Mouse (Mus musculus) embryonic facial prominence, embryonic 10.5 days (tissue): ENCODE measurements around the gene Ndufb10. TPM values are rescaled to one million over a fixed set of nuclear protein-coding genes. Genes with fewer than 3 reads are reported as not detected.

Source experiments
- DNase-seq: peaks from one replicate; pipeline ENCODE4 v3.0.0-alpha.2; 2017; ENCODE audit warnings: low spot score
- H3K27ac ChIP-seq: fragments of 300-500 bp; sonication (generic); replicated peaks from 2 replicates; pipeline ENCODE4 v1.5.1; 2016; ENCODE audit warnings: mild to moderate bottlenecking
- H3K27me3 ChIP-seq: fragments of 300-500 bp; sonication (generic); replicated peaks from 2 replicates; pipeline ENCODE4 v1.6.1; 2016; ENCODE audit warnings: low read depth, mild to moderate bottlenecking; ENCODE audit not compliant: poor library complexity, severe bottlenecking
- H3K36me3 ChIP-seq: fragments of 300-500 bp; sonication (generic); replicated peaks from 2 replicates; pipeline ENCODE4 v1.6.1; 2016; ENCODE audit warnings: mild to moderate bottlenecking, moderate library complexity
- H3K4me1 ChIP-seq: fragments of 300-500 bp; sonication (generic); 2 replicates; pipeline ENCODE4 v1.6.1; 2016
- H3K4me3 ChIP-seq: fragments of 300-500 bp; sonication (generic); 2 replicates; pipeline ENCODE4 v1.5.1; 2016; ENCODE audit warnings: mild to moderate bottlenecking, moderate library complexity
- H3K9me3 ChIP-seq: fragments of 300-500 bp; sonication (generic); 2 replicates; pipeline ENCODE4 v1.6.1; 2016; ENCODE audit warnings: mild to moderate bottlenecking
- WGBS: fragments of 180-500 bp; shearing (Covaris S2); methylation state at CpG from one replicate; pipeline ENCODE4 v1.1.7; 2016; 5-methylcytosine and 5-hydroxymethylcytosine counted together
- polyA plus RNA-seq: library from polyadenylated mRNA; unstranded; fragments of >200 nt; fragmentation: Nextera tagmentation; extraction: Ambion mirVana; gene quantifications from 2 replicates; pipeline ENCODE4 v1.2.1, GENCODE M21; 2016

Ndufb10 gene
- 193 and 199 TPM in 2 replicates for polyA plus RNA-seq

DNA sequence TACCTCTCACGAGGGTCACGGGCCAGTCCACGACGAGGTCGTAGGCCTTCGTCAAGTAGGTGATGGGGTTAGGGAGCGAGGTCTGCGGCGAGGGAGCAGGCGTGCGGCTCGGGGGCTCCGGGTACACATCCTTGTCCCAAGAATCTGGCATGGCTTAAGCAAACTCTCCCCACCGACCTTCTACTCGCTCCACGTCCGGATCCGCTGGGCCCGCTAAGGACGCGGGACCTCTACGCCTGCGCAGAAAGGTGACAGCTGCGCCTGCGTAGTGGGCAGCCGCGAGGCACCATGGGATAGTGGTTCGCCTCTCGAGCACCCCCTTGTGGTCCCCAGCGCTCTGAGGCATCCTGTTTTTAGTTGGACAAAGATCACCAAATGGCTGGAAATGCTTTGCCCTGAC, at the start of gene Ndufb10:
Gene Ndufb10 (minus strand): TSS at position 295 of the 400 bp plus-strand sequence.
- peak; percentile 97 for DNase-seq
- peak within 1 kb of the TSS; percentile 86 for H3K27ac ChIP-seq
- H3K9me3 ChIP-seq: no peaks in the 10 kb centered on the region
- peaks cover 32% of the 10 kb centered on the region for H3K4me1 ChIP-seq
- peak within 1 kb of the TSS; percentile 90 for H3K4me3 ChIP-seq
- peaks cover 22% of the 10 kb centered on the region for H3K36me3 ChIP-seq
- no peaks in the 10 kb centered on the region for H3K27me3 ChIP-seq
- WGBS: under 1% methylated on average over 30 of the region's 30 CpGs

GRCm38 (mm10) chr17:24773241-24773640, 49.0 kb upstream of the Ndufb10 start:
- no peak overlapping the region for H3K4me3 ChIP-seq
- no peaks in the 10 kb centered on the region for H3K36me3 ChIP-seq
- DNase-seq: no peak
- peaks cover 5% of the 10 kb centered on the region; the same call in 1 of the 2 replicates for H3K27me3 ChIP-seq
- no peaks in the 10 kb centered on the region for H3K9me3 ChIP-seq
- peaks cover 20% of the 10 kb centered on the region for H3K4me1 ChIP-seq
- no peak overlapping the region for H3K27ac ChIP-seq
- WGBS: 81% methylated on average over 5 of the region's 5 CpGs

DNA sequence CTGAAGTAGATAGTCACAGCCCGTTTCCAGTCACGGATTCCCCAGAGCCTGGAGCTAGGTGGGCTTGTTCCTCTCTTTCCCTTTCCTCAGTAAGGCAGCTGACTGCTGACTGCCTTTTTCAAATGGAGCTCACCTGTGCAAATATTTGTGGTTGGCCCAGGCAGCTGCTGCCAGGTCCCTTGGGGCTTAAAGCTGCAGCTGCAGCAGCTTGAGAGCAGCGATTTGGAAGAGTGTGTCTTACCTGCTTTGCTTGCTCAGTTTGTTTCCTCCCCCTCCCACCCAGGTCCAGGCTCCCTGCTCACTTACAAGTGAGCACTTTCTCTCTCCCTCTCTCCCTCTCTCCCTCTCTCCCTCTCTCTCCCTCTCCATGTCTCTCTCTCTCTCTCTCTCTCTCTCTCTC, 44.9 kb upstream of the Ndufb10 start:
- DNase-seq: no peak
- Histone ChIP-seq H3K4me3 (no peak overlapping the region), H3K36me3 (no peaks in the 10 kb centered on the region), H3K27me3 (peaks cover 5% of the 10 kb centered on the region; the same call in 1 of the 2 replicates), H3K27ac (no peak overlapping the region), H3K4me1 (peaks cover 54% of the 10 kb centered on the region), H3K9me3 (no peaks in the 10 kb centered on the region)
- 31% methylated on average over 3 of the region's 3 CpGs for WGBS

GRCm38 (mm10) chr17:24766266-24766875, 42.1 kb upstream of the Ndufb10 start:
- peaks cover 65% of the 10 kb centered on the region for H3K4me1 ChIP-seq
- H3K9me3 ChIP-seq: no peaks in the 10 kb centered on the region
- H3K4me3 ChIP-seq: no peak overlapping the region; the same call in 1 of the 2 replicates
- WGBS: 26% methylated on average over 12 of the region's 12 CpGs
- no peaks in the 10 kb centered on the region for H3K36me3 ChIP-seq
- DNase-seq: peak; percentile 8
- H3K27me3 ChIP-seq: peaks cover 5% of the 10 kb centered on the region; the same call in 1 of the 2 replicates
- H3K27ac ChIP-seq: peak overlapping the region; percentile 82

GRCm38 (mm10) chr17:24765016-24765905, 41.0 kb upstream of the Ndufb10 start:
- H3K27ac ChIP-seq: peak overlapping the region; percentile 82
- H3K36me3 ChIP-seq: no peaks in the 10 kb centered on the region
- H3K9me3 ChIP-seq: no peaks in the 10 kb centered on the region
- 39% methylated on average over 22 of the region's 22 CpGs for whole genome bisulfite sequencing
- H3K4me1 ChIP-seq: peaks cover 73% of the 10 kb centered on the region
- 0 out of 2 replicates have a peak overlapping the region, but pooled peaks have one; percentile 12 for H3K4me3 ChIP-seq
- peaks cover 5% of the 10 kb centered on the region; the same call in 1 of the 2 replicates for H3K27me3 ChIP-seq
- peak; percentile 55 for DNase-seq

GRCm38 (mm10) chr17:24761121-24761520, 36.8 kb upstream of the Ndufb10 start:
- H3K4me3 ChIP-seq: no peak overlapping the region
- H3K9me3 ChIP-seq: no peaks in the 10 kb centered on the region
- DNase-seq: peak; percentile 53
- H3K4me1 ChIP-seq: peaks cover 40% of the 10 kb centered on the region
- peaks cover 29% of the 10 kb centered on the region for H3K27me3 ChIP-seq
- no peaks in the 10 kb centered on the region for H3K36me3 ChIP-seq
- WGBS: 39% methylated on average over 5 of the region's 5 CpGs
- H3K27ac ChIP-seq: peak overlapping the region; percentile 19; the same call in 1 of the 2 replicates

DNA sequence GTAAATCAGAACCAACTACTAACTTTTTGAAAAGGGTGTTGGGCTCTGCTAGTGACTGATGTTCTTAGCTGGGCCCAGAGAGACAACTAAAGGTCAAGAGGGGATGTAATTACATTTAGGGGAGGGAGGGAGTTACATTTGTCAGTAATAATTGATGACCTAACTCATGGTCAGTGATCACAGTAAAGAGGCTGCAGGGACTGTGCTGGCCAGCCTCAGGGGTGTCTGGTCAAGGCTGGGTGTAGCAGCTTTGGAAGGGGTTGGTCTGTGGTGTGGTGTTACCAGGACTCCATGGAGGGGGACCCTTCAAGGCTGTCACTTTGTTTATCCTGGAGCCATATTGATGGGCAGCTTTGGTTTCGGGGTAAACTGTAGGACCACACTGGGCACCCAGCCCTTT, 33.1 kb upstream of the Ndufb10 start:
- no peak for DNase-seq

DNA sequence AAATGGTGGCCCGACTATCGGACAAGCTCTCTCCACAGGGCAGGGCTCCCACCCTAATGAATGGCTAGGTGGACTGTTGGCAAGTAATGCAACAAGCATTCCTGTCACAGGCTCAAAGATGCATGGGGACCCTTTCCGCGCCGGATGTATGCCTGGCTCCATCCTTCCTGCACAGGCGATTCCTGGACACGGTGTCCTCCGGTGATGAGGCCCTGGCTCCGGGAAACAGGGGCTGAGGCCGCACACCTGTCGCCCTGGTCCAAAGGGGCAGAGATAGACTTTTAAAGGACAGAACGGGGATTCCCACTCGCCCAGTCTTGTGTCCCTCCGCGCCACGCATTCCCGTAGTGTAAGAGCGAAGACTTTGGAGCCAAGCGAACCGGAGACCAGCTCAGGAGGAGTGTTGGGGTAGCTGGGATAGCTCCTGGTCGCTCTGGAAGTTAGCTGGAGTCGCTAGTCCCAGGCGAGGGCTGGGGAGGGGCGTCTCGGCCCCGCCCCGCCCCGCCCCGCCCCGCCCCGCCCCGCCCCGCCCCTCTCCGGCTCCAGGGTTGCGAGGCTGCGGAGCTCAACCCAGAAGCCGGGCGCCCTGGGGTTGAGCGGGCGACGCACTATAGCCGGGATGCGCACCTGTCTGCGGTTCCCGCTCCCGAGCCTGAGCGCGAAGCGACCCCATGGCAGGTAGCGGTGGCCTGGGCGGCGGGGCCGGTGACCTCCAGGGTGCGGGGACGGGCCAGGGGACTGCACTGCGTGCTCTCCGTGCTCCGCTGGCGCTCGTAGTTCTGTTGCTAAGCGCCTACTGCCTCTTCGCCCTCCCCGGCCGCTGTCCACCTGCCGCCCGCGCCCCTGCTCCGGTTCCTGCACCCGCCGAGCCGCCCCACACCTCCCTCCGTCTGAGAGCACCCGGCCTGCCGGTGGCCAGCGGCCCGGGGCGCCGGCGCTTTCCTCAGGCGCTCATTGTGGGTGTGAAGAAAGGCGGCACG, 28.4 kb upstream of the Ndufb10 start, which contains the start of gene Hs3st6:
Gene Hs3st6 (plus strand): TSS at position 574 of the 980 bp plus-strand sequence.
- Histone ChIP-seq H3K27me3 (peaks cover 94% of the 10 kb centered on the region), H3K9me3 (no peaks in the 10 kb centered on the region), H3K36me3 (no peaks in the 10 kb centered on the region), H3K4me1 (peaks cover 26% of the 10 kb centered on the region), H3K4me3 (peak within 1 kb of the TSS; percentile 68), H3K27ac (0 out of 2 replicates have a peak within 1 kb of the TSS, but pooled peaks have one; percentile 49)
- WGBS: 1% methylated on average over 81 of the region's 82 CpGs
- DNase-seq: peak; percentile 84

More for the DNA sequence above, 33.1 kb upstream of the Ndufb10 start:
- H3K27ac ChIP-seq: no peak overlapping the region
- H3K27me3 ChIP-seq: peaks cover 66% of the 10 kb centered on the region
- no peak overlapping the region for H3K4me3 ChIP-seq
- no peaks in the 10 kb centered on the region for H3K36me3 ChIP-seq
- no peaks in the 10 kb centered on the region for H3K9me3 ChIP-seq
- H3K4me1 ChIP-seq: peaks cover 37% of the 10 kb centered on the region
- 88% methylated on average over 1 of the region's 1 CpGs for WGBS

- DNase-seq: no peak
- no peak overlapping the region for H3K27ac ChIP-seq
- H3K36me3 ChIP-seq: no peaks in the 10 kb centered on the region
- H3K27me3 ChIP-seq: peaks cover 93% of the 10 kb centered on the region
- H3K4me3 ChIP-seq: no peak overlapping the region
- peaks cover 35% of the 10 kb centered on the region for H3K4me1 ChIP-seq
- WGBS: 18% methylated on average over 4 of the region's 4 CpGs
- H3K9me3 ChIP-seq: no peaks in the 10 kb centered on the region
Measured at GRCm38 (mm10) chr17:24751528-24751927, 27.2 kb upstream of the Ndufb10 start.

GRCm38 (mm10) chr17:24746986-24747385, 22.7 kb upstream of the Ndufb10 start:
- DNase-seq: no peak
- Histone ChIP-seq H3K4me1 (peaks cover 16% of the 10 kb centered on the region), H3K4me3 (no peak overlapping the region), H3K27ac (no peak overlapping the region; the same call in 1 of the 2 replicates), H3K9me3 (no peaks in the 10 kb centered on the region), H3K36me3 (peaks cover 2% of the 10 kb centered on the region; the same call in 1 of the 2 replicates), H3K27me3 (peaks cover 53% of the 10 kb centered on the region)
- WGBS: 44% methylated on average over 4 of the region's 4 CpGs

DNA sequence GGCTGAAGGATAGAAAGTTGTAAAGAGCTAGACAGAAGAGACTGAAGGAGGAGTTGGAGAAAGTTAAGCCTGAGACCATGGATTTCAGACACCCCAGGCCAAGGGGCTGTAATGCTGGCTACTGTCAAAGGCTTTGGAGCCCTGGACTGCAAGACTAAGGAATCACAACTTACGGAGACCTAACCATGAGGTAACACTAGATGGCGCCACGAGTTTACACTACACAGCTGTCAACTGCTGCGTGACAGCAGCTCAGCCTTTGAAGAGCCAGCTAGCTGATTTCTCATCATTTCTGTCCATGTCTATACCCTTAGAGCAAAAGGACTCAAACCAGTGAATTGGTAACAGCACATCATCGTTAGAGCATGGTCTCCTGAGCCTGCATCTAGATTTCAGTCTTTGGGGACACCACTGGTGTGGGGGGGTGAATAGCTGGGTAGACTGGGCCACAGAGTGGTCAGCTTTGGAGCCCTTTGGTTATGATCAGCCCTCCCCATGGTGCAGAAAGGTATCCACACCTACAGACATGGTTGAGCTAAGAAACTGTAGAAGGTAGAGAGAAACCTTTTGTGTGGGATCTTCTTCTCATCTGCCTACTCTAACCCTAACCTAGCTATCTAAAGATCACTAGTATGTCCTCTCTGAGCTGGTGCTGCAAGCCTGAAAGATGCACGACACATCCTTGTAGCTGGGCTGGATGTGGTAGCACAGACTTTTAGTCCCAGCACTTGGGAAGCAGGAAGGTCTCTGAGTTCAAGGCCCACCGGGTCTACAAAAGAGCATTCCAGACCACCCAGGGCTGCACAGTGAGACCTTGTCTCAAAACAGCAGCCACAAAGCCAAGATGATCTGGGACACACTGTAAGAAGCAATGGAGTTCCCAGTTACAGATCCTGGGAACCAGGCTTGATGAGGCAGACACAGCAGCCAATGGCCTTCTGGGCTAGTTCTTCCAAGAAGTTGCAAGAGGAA, 21.5 kb upstream of the Ndufb10 start:
- Histone ChIP-seq H3K4me3 (no peak overlapping the region), H3K4me1 (peaks cover 13% of the 10 kb centered on the region), H3K27me3 (peaks cover 41% of the 10 kb centered on the region), H3K36me3 (peaks cover 10% of the 10 kb centered on the region; the same call in 1 of the 2 replicates), H3K27ac (no peak overlapping the region), H3K9me3 (no peaks in the 10 kb centered on the region)
- peak; percentile 82 for DNase-seq
- 21% methylated on average over 7 of the region's 7 CpGs for WGBS
